Mouse (Mus musculus): Measurements from ENCODE around the gene Spem1. TPM values are rescaled to one million over a fixed set of nuclear protein-coding genes. Genes with fewer than 3 reads are reported as not detected.

The Spem1 gene
- polyA plus RNA-seq, 1 experiment: 0.41 TPM

- TF ChIP-seq CTCF (IDR thresholded peaks at IDR 0.05; ENCODE audit: insufficient read depth, low read length) (no peak), POLR2A (IDR thresholded peaks at IDR 0.05; ENCODE audit: borderline replicate concordance, extremely low read depth, low read depth, low read length) (no peak)
- H3K4me3 ChIP-seq (replicated peaks; ENCODE audit: extremely low read depth, low read depth, low read length): peak overlapping the region; percentile 35
- 4% methylated on average over 12 of the region's 12 CpGs for WGBS
Observed at GRCm38 (mm10) chr11:69803328-69803727, 18.7 kb downstream of the Spem1 start.

GRCm38 (mm10) chr11:69802648-69803105 lies 19.3 kb downstream of the Spem1 start:
- under 1% methylated on average over 31 of the region's 33 CpGs for WGBS
- peaks cover 20% of the 10 kb centered on the region for H3K4me1 ChIP-seq (ENCODE audit: control insufficient read depth, insufficient read depth, low read length)
- peak; percentile 90 for DNase-seq
- H3K4me3 ChIP-seq (replicated peaks; ENCODE audit: extremely low read depth, low read depth, low read length): peak overlapping the region; percentile 67
- TF ChIP-seq CTCF (IDR thresholded peaks at IDR 0.05; ENCODE audit: insufficient read depth, low read length): no peak
- peak; percentile 44; the same call in 1 of the 2 replicates for TF ChIP-seq POLR2A (IDR thresholded peaks at IDR 0.05; ENCODE audit: borderline replicate concordance, extremely low read depth, low read depth, low read length)

More at GRCm38 (mm10) chr11:69803328-69803727, 18.7 kb downstream of the Spem1 start:
- DNase-seq: no peak
- H3K4me1 ChIP-seq (ENCODE audit: control insufficient read depth, insufficient read depth, low read length): peaks cover 20% of the 10 kb centered on the region

GRCm38 (mm10) chr11:69801379-69801977 lies 20.5 kb downstream of the Spem1 start, which contains the start of gene Fgf11:
TSS of gene Fgf11 (minus strand) at chr11:69801857.
- TF ChIP-seq CTCF (IDR thresholded peaks at IDR 0.05; ENCODE audit: insufficient read depth, low read length) (no peak), POLR2A (IDR thresholded peaks at IDR 0.05; ENCODE audit: borderline replicate concordance, extremely low read depth, low read depth, low read length) (no peak)
- peaks cover 20% of the 10 kb centered on the region for H3K4me1 ChIP-seq (ENCODE audit: control insufficient read depth, insufficient read depth, low read length)
- WGBS: 4% methylated on average over 33 of the region's 33 CpGs
- DNase-seq: no peak
- peak within 1 kb of the TSS; percentile 67 for H3K4me3 ChIP-seq (replicated peaks; ENCODE audit: extremely low read depth, low read depth, low read length)

- TF ChIP-seq POLR2A (IDR thresholded peaks at IDR 0.05; ENCODE audit: borderline replicate concordance, extremely low read depth, low read depth, low read length) (no peak), CTCF (IDR thresholded peaks at IDR 0.05; ENCODE audit: insufficient read depth, low read length) (no peak)
- DNase-seq: peak; percentile 37
- H3K4me3 ChIP-seq (replicated peaks; ENCODE audit: extremely low read depth, low read depth, low read length): peak overlapping the region; percentile 39
- peaks cover 20% of the 10 kb centered on the region for H3K4me1 ChIP-seq (ENCODE audit: control insufficient read depth, insufficient read depth, low read length)
- WGBS: 2% methylated on average over 36 of the region's 36 CpGs
Observed at GRCm38 (mm10) chr11:69800392-69801197, 21.4 kb downstream of the Spem1 start.

- TF ChIP-seq CTCF (IDR thresholded peaks at IDR 0.05; ENCODE audit: insufficient read depth, low read length) (no peak), POLR2A (IDR thresholded peaks at IDR 0.05; ENCODE audit: borderline replicate concordance, extremely low read depth, low read depth, low read length) (no peak)
- H3K4me3 ChIP-seq (replicated peaks; ENCODE audit: extremely low read depth, low read depth, low read length): no peak overlapping the region
- peaks cover 20% of the 10 kb centered on the region for H3K4me1 ChIP-seq (ENCODE audit: control insufficient read depth, insufficient read depth, low read length)
- no peak for DNase-seq
- 14% methylated on average over 11 of the region's 11 CpGs for WGBS
Observed at GRCm38 (mm10) chr11:69800138-69800391, 21.9 kb downstream of the Spem1 start.

- DNase-seq: no peak
- Histone ChIP-seq H3K4me1 (ENCODE audit: control insufficient read depth, insufficient read depth, low read length) (peaks cover 20% of the 10 kb centered on the region), H3K4me3 (replicated peaks; ENCODE audit: extremely low read depth, low read depth, low read length) (no peak overlapping the region)
- 49% methylated on average over 12 of the region's 12 CpGs for WGBS
- TF ChIP-seq CTCF (IDR thresholded peaks at IDR 0.05; ENCODE audit: insufficient read depth, low read length) (no peak), POLR2A (IDR thresholded peaks at IDR 0.05; ENCODE audit: borderline replicate concordance, extremely low read depth, low read depth, low read length) (no peak)
Observed at GRCm38 (mm10) chr11:69799394-69800137, 22.4 kb downstream of the Spem1 start.

- peaks cover 15% of the 10 kb centered on the region for H3K4me1 ChIP-seq (ENCODE audit: control insufficient read depth, insufficient read depth, low read length)
- no peak for DNase-seq
- H3K4me3 ChIP-seq (replicated peaks; ENCODE audit: extremely low read depth, low read depth, low read length): no peak overlapping the region
- 81% methylated on average over 7 of the region's 7 CpGs for WGBS
- no peak for TF ChIP-seq POLR2A (IDR thresholded peaks at IDR 0.05; ENCODE audit: borderline replicate concordance, extremely low read depth, low read depth, low read length)
- TF ChIP-seq CTCF (IDR thresholded peaks at IDR 0.05; ENCODE audit: insufficient read depth, low read length): no peak
Observed at GRCm38 (mm10) chr11:69797924-69798323, 24.1 kb downstream of the Spem1 start.

GRCm38 (mm10) chr11:69795983-69796435 lies 26.0 kb downstream of the Spem1 start:
- TF ChIP-seq POLR2A (IDR thresholded peaks at IDR 0.05; ENCODE audit: borderline replicate concordance, extremely low read depth, low read depth, low read length): no peak
- no peak for TF ChIP-seq CTCF (IDR thresholded peaks at IDR 0.05; ENCODE audit: insufficient read depth, low read length)
- H3K4me1 ChIP-seq (ENCODE audit: control insufficient read depth, insufficient read depth, low read length): peaks cover 7% of the 10 kb centered on the region
- peak overlapping the region; percentile 65 for H3K4me3 ChIP-seq (replicated peaks; ENCODE audit: extremely low read depth, low read depth, low read length)
- 6% methylated on average over 13 of the region's 13 CpGs for WGBS
- DNase-seq: no peak
